In genomic region chr9:109084922-109085321, GRCm38 (mm10) we compare ENCODE assay signal across 9 mouse cellular contexts. TPM values are rescaled to one million over a fixed set of nuclear protein-coding genes. Genes with fewer than 3 reads are reported as not detected.
DNase-seq lines count a peak whose midpoint lies in the region; ATAC-seq and TF ChIP-seq lines count a peak whose summit lies in the region.
"Had no signal": no experiment of that assay in that cellular context is flagged by ENCODE, and none has a peak within 500 bp of the region (broad histone marks: within the 10 kb centered on the region; RNA-seq: fewer than 3 reads in every experiment).

No protein-coding gene starts in this region.

- in situ Hi-C loops in ES-E14 (cut with MboI; ENCODE audit: low sequenced_read_pairs in 2 of 2, unreplicated experiment in 2 of 2) = no loop called here

- no peak overlapping the region for H3K9ac ChIP-seq in intestine, postnatal 0 days (ENCODE audit: low read depth, low read length)
- no peak overlapping the region for H3K9ac ChIP-seq in intestine, embryonic 16.5 days (ENCODE audit: low read depth, low read length)
- H3K9ac ChIP-seq in ES-E14 (ENCODE audit: insufficient read depth, low read depth, low read length, poor library complexity, severe bottlenecking) = no peak overlapping the region
- 0 out of 2 replicates have a peak overlapping the region, but pooled peaks have one; percentile 16 for H3K9ac ChIP-seq in embryonic facial prominence, embryonic 13.5 days

- no peak overlapping the region for H3K4me2 ChIP-seq in intestine, postnatal 0 days (replicated peaks; ENCODE audit: low read depth)
- H3K4me2 ChIP-seq in intestine, embryonic 16.5 days (ENCODE audit: low read depth, low read length) = no peak overlapping the region
- no peak overlapping the region for H3K4me2 ChIP-seq in embryonic facial prominence, embryonic 13.5 days

- H3K4me1 ChIP-seq in intestine, postnatal 0 days (replicated peaks; ENCODE audit: control insufficient read depth, insufficient read depth, low read length) = no peaks in the 10 kb centered on the region
- peaks cover 13% of the 10 kb centered on the region; the same call in 1 of the 2 replicates for H3K4me1 ChIP-seq in intestine, embryonic 16.5 days (ENCODE audit: control insufficient read depth, insufficient read depth, low read length)
- H3K4me1 ChIP-seq in ES-E14 (ENCODE audit: control insufficient read depth in 2 of 2, insufficient read depth in 2 of 2, low read length in 2 of 2, poor library complexity in 1 of 2) = peaks cover 3 to 16% of the 10 kb centered on the region in 2 experiments; a peak in 1 of 4 replicates
- H3K4me1 ChIP-seq in embryonic facial prominence, embryonic 13.5 days = peaks cover 38% of the 10 kb centered on the region

- H3K36me3 ChIP-seq in intestine, postnatal 0 days (ENCODE audit: control insufficient read depth, insufficient read depth) = peaks cover 4% of the 10 kb centered on the region; the same call in 1 of the 2 replicates
- H3K36me3 ChIP-seq in intestine, embryonic 16.5 days (ENCODE audit: control insufficient read depth, insufficient read depth, low read length) = no peaks in the 10 kb centered on the region
- H3K36me3 ChIP-seq in ES-E14 (ENCODE audit: control insufficient read depth, insufficient read depth, low read length, poor library complexity, severe bottlenecking) = peaks cover 2% of the 10 kb centered on the region
- H3K36me3 ChIP-seq in embryonic facial prominence, embryonic 13.5 days = peaks cover 20% of the 10 kb centered on the region

- peak; percentile 72 for TF ChIP-seq CTCF in intestine, postnatal 0 days (IDR thresholded peaks at IDR 0.05; ENCODE audit: low read depth)

- no peak overlapping the region for H3K27ac ChIP-seq in intestine, postnatal 0 days (ENCODE audit: low read depth, low read length)
- no peak overlapping the region for H3K27ac ChIP-seq in intestine, embryonic 16.5 days (ENCODE audit: low read length)
- H3K27ac ChIP-seq in ES-E14 (ENCODE audit: insufficient read depth, low read depth, low read length, poor library complexity, severe bottlenecking) = no peak overlapping the region
- no peak overlapping the region for H3K27ac ChIP-seq in embryonic facial prominence, embryonic 13.5 days
- H3K27ac ChIP-seq: midbrain, embryonic 10.5 days had no signal

- no peaks in the 10 kb centered on the region for H3K27me3 ChIP-seq in intestine, postnatal 0 days (replicated peaks; ENCODE audit: control insufficient read depth, insufficient read depth, low read length)
- no peaks in the 10 kb centered on the region for H3K27me3 ChIP-seq in intestine, embryonic 16.5 days (replicated peaks; ENCODE audit: control insufficient read depth, insufficient read depth, low read length)
- no peaks in the 10 kb centered on the region for H3K27me3 ChIP-seq in embryonic facial prominence, embryonic 13.5 days

- 15% methylated on average over 2 of the region's 2 CpGs for WGBS in intestine, postnatal 0 days
- WGBS in intestine, embryonic 16.5 days = 20% methylated on average over 2 of the region's 2 CpGs
- 9% methylated on average over 2 of the region's 2 CpGs for WGBS in embryonic facial prominence, embryonic 13.5 days

- H3K9me3 ChIP-seq in intestine, postnatal 0 days (ENCODE audit: control insufficient read depth) = no peaks in the 10 kb centered on the region
- no peaks in the 10 kb centered on the region for H3K9me3 ChIP-seq in intestine, embryonic 16.5 days (ENCODE audit: control insufficient read depth, low read length)
- H3K9me3 ChIP-seq in ES-E14 (ENCODE audit: control insufficient read depth, insufficient read depth, low read depth, low read length) = no peaks in the 10 kb centered on the region
- no peaks in the 10 kb centered on the region for H3K9me3 ChIP-seq in embryonic facial prominence, embryonic 13.5 days
- H3K9me3 ChIP-seq: midbrain, embryonic 10.5 days had no signal

- no peak for ATAC-seq in intestine, postnatal 0 days
- no peak for ATAC-seq in intestine, embryonic 16.5 days
- ATAC-seq in embryonic facial prominence, embryonic 13.5 days (ENCODE audit: insufficient number of reproducible peaks, insufficient read depth, low FRiP score, low TSS enrichment, low read depth) = no peak

- DNase-seq in 416B (ENCODE audit: low read depth) (peak; percentile 77), ES-E14 (ENCODE audit: low read depth, low spot score) (no peak)
- DNase-seq in ovary, adult 18-20 months (ENCODE audit: low spot score) = no peak
- no peak for DNase-seq in right cerebral cortex, postnatal 36 days (ENCODE audit: low spot score in 2 of 2)
- DNase-seq: layer of hippocampus, postnatal 36 days had no signal

- H3K4me3 ChIP-seq in intestine, postnatal 0 days (ENCODE audit: low read depth, low read length) = no peak overlapping the region
- no peak overlapping the region for H3K4me3 ChIP-seq in intestine, embryonic 16.5 days (ENCODE audit: low read length)
- no peak overlapping the region for H3K4me3 ChIP-seq in ES-E14 (ENCODE audit: insufficient read depth in 1 of 2, low read depth in 1 of 2, low read length in 2 of 2, poor library complexity in 1 of 2, severe bottlenecking in 1 of 2)
- no peak overlapping the region for H3K4me3 ChIP-seq in embryonic facial prominence, embryonic 13.5 days
- H3K4me3 ChIP-seq: midbrain, embryonic 10.5 days had no signal

TF ChIP-seq in ES-E14, 5 proteins besides CTCF, POLR2A, EP300 and RAD21:
- TF ChIP-seq ZC3H11A (IDR thresholded peaks at IDR 0.05; ENCODE audit: borderline replicate concordance, low read depth, low read length) (peak; percentile 21; the same call in 1 of the 2 replicates), CHD2 (IDR thresholded peaks at IDR 0.05; ENCODE audit: low read depth, low read length) (no peak), HCFC1 (IDR thresholded peaks at IDR 0.05; ENCODE audit: borderline replicate concordance, insufficient read depth, low read length) (no peak), ZNF384 (IDR thresholded peaks at IDR 0.05; ENCODE audit: low read depth, low read length) (no peak), MAFK (IDR thresholded peaks at IDR 0.05; ENCODE audit: insufficient read depth, low read depth, low read length) (no peak)

RNA-seq across cellular contexts. Expression of gene Tma7, which starts 2.5 kb away (rescaled TPM):
- polyA plus RNA-seq in intestine, postnatal 0 days (2015; fragmentation: Nextera tagmentation; extraction: Ambion mirVana) = 683 and 718 TPM in 2 replicates
- polyA plus RNA-seq in intestine, embryonic 16.5 days (2015; fragmentation: Nextera tagmentation; extraction: Ambion mirVana) = 597 and 612 TPM in 2 replicates
- total RNA-seq in ES-E14 (2012; rRNA removed) = 266 and 347 TPM in 2 replicates
- 686 and 706 TPM in 2 replicates for polyA plus RNA-seq in embryonic facial prominence, embryonic 13.5 days (2015; fragmentation: Nextera tagmentation; extraction: Ambion mirVana)

RNA-seq across cellular contexts. Expression of gene Ccdc51, which starts 2.6 kb away (rescaled TPM):
- 12.1 and 12.7 TPM in 2 replicates for polyA plus RNA-seq in intestine, postnatal 0 days (2015; fragmentation: Nextera tagmentation; extraction: Ambion mirVana)
- polyA plus RNA-seq in intestine, embryonic 16.5 days (2015; fragmentation: Nextera tagmentation; extraction: Ambion mirVana) = 20.0 and 20.2 TPM in 2 replicates
- 7.7 and 11.8 TPM in 2 replicates for total RNA-seq in ES-E14 (2012; rRNA removed)
- polyA plus RNA-seq in embryonic facial prominence, embryonic 13.5 days (2015; fragmentation: Nextera tagmentation; extraction: Ambion mirVana) = 14.1 and 14.6 TPM in 2 replicates

RNA-seq across cellular contexts. Expression of gene Plxnb1, which starts 10.3 kb away (rescaled TPM):
- 1.3 and 1.6 TPM in 2 replicates for polyA plus RNA-seq in intestine, postnatal 0 days (2015; fragmentation: Nextera tagmentation; extraction: Ambion mirVana)
- 4.7 and 5.2 TPM in 2 replicates for polyA plus RNA-seq in intestine, embryonic 16.5 days (2015; fragmentation: Nextera tagmentation; extraction: Ambion mirVana)
- 17.8 and 35.0 TPM in 2 replicates for total RNA-seq in ES-E14 (2012; rRNA removed)
- 13.1 and 13.2 TPM in 2 replicates for polyA plus RNA-seq in embryonic facial prominence, embryonic 13.5 days (2015; fragmentation: Nextera tagmentation; extraction: Ambion mirVana)

RNA-seq across cellular contexts. Expression of gene Atrip, which starts 11.0 kb away (rescaled TPM):
- polyA plus RNA-seq in intestine, postnatal 0 days (2015; fragmentation: Nextera tagmentation; extraction: Ambion mirVana) = 7.5 and 8.9 TPM in 2 replicates
- polyA plus RNA-seq in intestine, embryonic 16.5 days (2015; fragmentation: Nextera tagmentation; extraction: Ambion mirVana) = 18.4 and 21.5 TPM in 2 replicates
- 17.1 and 21.7 TPM in 2 replicates for total RNA-seq in ES-E14 (2012; rRNA removed)
- 26.8 and 29.6 TPM in 2 replicates for polyA plus RNA-seq in embryonic facial prominence, embryonic 13.5 days (2015; fragmentation: Nextera tagmentation; extraction: Ambion mirVana)

RNA-seq across cellular contexts. Expression of gene Trex1, which starts 25.4 kb away (rescaled TPM):
- polyA plus RNA-seq in intestine, postnatal 0 days (2015; fragmentation: Nextera tagmentation; extraction: Ambion mirVana) = 16.1 and 17.1 TPM in 2 replicates
- 13.0 and 14.4 TPM in 2 replicates for polyA plus RNA-seq in intestine, embryonic 16.5 days (2015; fragmentation: Nextera tagmentation; extraction: Ambion mirVana)
- total RNA-seq in ES-E14 (2012; rRNA removed) = 6.2 and 7.4 TPM in 2 replicates
- polyA plus RNA-seq in embryonic facial prominence, embryonic 13.5 days (2015; fragmentation: Nextera tagmentation; extraction: Ambion mirVana) = 13.3 and 13.7 TPM in 2 replicates
